Mouse (Mus musculus) adrenal gland, postnatal 36 days (tissue): Measurements from ENCODE around the gene Gnb1l. TPM values are rescaled to one million over a fixed set of nuclear protein-coding genes. Genes with fewer than 3 reads are reported as not detected.
"Not testable (repeated sequence)": the region's sequence is repeated elsewhere in the genome, so short reads cannot be mapped to it uniquely, and the experiment has no call there.

Experiments
- DNase-seq, 2 experiments: peaks; one replicate each; pipeline ENCODE4 v3.0.0; 2021; ENCODE audit warnings: mixed read lengths in 1 of 2
- total RNA-seq, 2 experiments: library from RNA; stranded (reverse); gene quantifications; 2 replicates each; pipeline ENCODE4 v1.2.3; 2021

Gene Gnb1l
- total RNA-seq, 2 experiments from 2014 or later = 4.9 to 5.9 TPM

GRCm38 (mm10) chr16:18483839-18484238 is 14.7 kb upstream of the Gnb1l start:
- DNase-seq = no peak

GRCm38 (mm10) chr16:18484386-18484785 is 14.1 kb upstream of the Gnb1l start:
- no peak for DNase-seq

- no peak for DNase-seq
Measured at GRCm38 (mm10) chr16:18484794-18485435, 13.6 kb upstream of the Gnb1l start.

- no peak for DNase-seq
Measured at GRCm38 (mm10) chr16:18486126-18486525, 12.4 kb upstream of the Gnb1l start.

- no peak for DNase-seq
Measured at GRCm38 (mm10) chr16:18490281-18490680, 8.2 kb upstream of the Gnb1l start.

GRCm38 (mm10) chr16:18490894-18491293 is 7.6 kb upstream of the Gnb1l start:
- DNase-seq = no peak

- no peak for DNase-seq
Measured at GRCm38 (mm10) chr16:18497865-18498515, 523 bp upstream of the Gnb1l start.

GRCm38 (mm10) chr16:18498996-18499395 is 483 bp downstream of the Gnb1l start:
- DNase-seq = peak; percentile 34 to 36

GRCm38 (mm10) chr16:18501531-18501930 is 3.0 kb downstream of the Gnb1l start:
- DNase-seq = no peak

GRCm38 (mm10) chr16:18503566-18504342 is 5.2 kb downstream of the Gnb1l start:
- no peak for DNase-seq

- DNase-seq = no peak
Measured at GRCm38 (mm10) chr16:18506524-18507199, 8.1 kb downstream of the Gnb1l start.

GRCm38 (mm10) chr16:18507200-18507549 is 8.7 kb downstream of the Gnb1l start:
- DNase-seq = no peak

GRCm38 (mm10) chr16:18511741-18512140 is 13.2 kb downstream of the Gnb1l start:
- DNase-seq = peak; percentile 60 to 73

- no peak for DNase-seq
Measured at GRCm38 (mm10) chr16:18513508-18513907, 15.0 kb downstream of the Gnb1l start.

GRCm38 (mm10) chr16:18518091-18518490 is 19.6 kb downstream of the Gnb1l start:
- DNase-seq = peak; percentile 29 to 38

- no peak for DNase-seq
Measured at GRCm38 (mm10) chr16:18523563-18524245, 25.2 kb downstream of the Gnb1l start.

GRCm38 (mm10) chr16:18528656-18529055 is 30.1 kb downstream of the Gnb1l start:
- no peak for DNase-seq

- DNase-seq = not testable (repeated sequence)
Measured at GRCm38 (mm10) chr16:18533061-18533460, 34.5 kb downstream of the Gnb1l start.

- peak; percentile 14 to 36 for DNase-seq
Measured at GRCm38 (mm10) chr16:18537407-18537990, 39.0 kb downstream of the Gnb1l start.

GRCm38 (mm10) chr16:18539281-18539680 is 40.8 kb downstream of the Gnb1l start:
- DNase-seq = peak; percentile 9 to 38

- DNase-seq = peak; percentile 51 to 68
Measured at GRCm38 (mm10) chr16:18543151-18543829, 44.8 kb downstream of the Gnb1l start.
